Mouse (Mus musculus) hindbrain, embryonic 11.5 days (tissue): ENCODE data around the gene Tmtc4. TPM values are rescaled to one million over a fixed set of nuclear protein-coding genes. Genes with fewer than 3 reads are reported as not detected.

Source experiments
- ATAC-seq: fragments of 200-750 bp; cut with Nextera tagmentation; 2 replicates; pipeline ENCODE4 v1.8.0; 2017; ENCODE audit warnings: mild to moderate bottlenecking, moderate TSS enrichment, moderate library complexity; ENCODE audit not compliant: low FRiP score
- DNase-seq: peaks from one replicate; pipeline ENCODE4 v3.0.0-alpha.2; 2015; ENCODE audit warnings: low spot score
- H3K27ac ChIP-seq: fragments of 300-500 bp; sonication (generic); 2 replicates; pipeline ENCODE4 v1.5.1; 2014; ENCODE audit warnings: mild to moderate bottlenecking, low read depth, low read length
- H3K27me3 ChIP-seq: fragments of 300-500 bp; sonication (generic); 2 replicates; pipeline ENCODE4 v1.6.1; 2014; ENCODE audit warnings: mild to moderate bottlenecking, low read length, moderate library complexity, mixed read lengths; ENCODE audit not compliant: control insufficient read depth, insufficient read depth
- H3K36me3 ChIP-seq: fragments of 300-500 bp; sonication (generic); 2 replicates; pipeline ENCODE4 v1.6.1; 2014; ENCODE audit warnings: mild to moderate bottlenecking, low read length, moderate library complexity, mixed read lengths; ENCODE audit not compliant: control insufficient read depth, insufficient read depth
- H3K4me1 ChIP-seq: fragments of 300-500 bp; sonication (generic); replicated peaks from 2 replicates; pipeline ENCODE4 v1.6.1; 2014; ENCODE audit warnings: low read length, mixed read lengths; ENCODE audit not compliant: control insufficient read depth, insufficient read depth
- H3K4me2 ChIP-seq: fragments of 300-500 bp; sonication (generic); replicated peaks from 2 replicates; pipeline ENCODE4 v1.6.1; 2014; ENCODE audit warnings: mild to moderate bottlenecking, low read depth, low read length
- H3K4me3 ChIP-seq: fragments of 300-500 bp; sonication (generic); 2 replicates; pipeline ENCODE4 v1.5.1; 2014; ENCODE audit warnings: low read depth, low read length
- H3K9ac ChIP-seq: fragments of 300-500 bp; sonication (generic); 2 replicates; pipeline ENCODE4 v1.6.1; 2014; ENCODE audit warnings: low read depth, low read length
- H3K9me3 ChIP-seq: fragments of 300-500 bp; sonication (generic); 2 replicates; pipeline ENCODE4 v1.6.1; 2016; ENCODE audit warnings: low read length; ENCODE audit not compliant: control insufficient read depth
- WGBS: fragments of 180-500 bp; shearing (Covaris S2); extraction: QIAGEN DNeasy Blood & Tissue Kit; methylation state at CpG from one replicate; pipeline ENCODE4 v1.1.7; 2014; 5-methylcytosine and 5-hydroxymethylcytosine counted together
- polyA plus RNA-seq: library from polyadenylated mRNA; unstranded; fragments of >200 nt; fragmentation: Nextera tagmentation; extraction: Ambion mirVana; gene quantifications from 2 replicates; pipeline ENCODE4 v1.2.1, GENCODE M21; 2014

Tmtc4 gene
- polyA plus RNA-seq, 1 experiment from 2014 or later = 40.0 TPM

DNA sequence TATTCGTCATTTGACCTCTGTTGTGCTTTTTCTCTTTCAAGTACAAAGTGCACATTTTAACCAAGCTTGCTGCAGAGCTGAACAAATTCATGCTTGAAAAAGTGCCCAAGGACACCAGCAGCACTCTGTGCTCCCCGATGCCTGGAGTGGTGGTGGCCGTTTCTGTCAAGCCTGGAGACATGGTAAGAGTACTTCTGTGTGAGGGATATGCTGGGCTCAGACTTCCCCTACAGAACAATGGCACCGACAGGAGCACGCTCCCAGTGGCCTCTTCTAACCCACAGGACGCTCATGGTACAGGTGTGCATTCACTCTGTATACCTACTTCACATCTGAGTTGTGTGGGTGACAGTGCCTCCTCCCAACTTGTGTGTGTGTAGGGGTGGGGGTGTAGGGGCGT is 107.1 kb downstream of the Tmtc4 start:
- Histone ChIP-seq H3K4me1 (peaks cover 5% of the 10 kb centered on the region; the same call in 1 of the 2 replicates), H3K9ac (no peak overlapping the region), H3K36me3 (no peaks in the 10 kb centered on the region), H3K27ac (no peak overlapping the region), H3K4me3 (no peak overlapping the region), H3K9me3 (no peaks in the 10 kb centered on the region), H3K4me2 (no peak overlapping the region), H3K27me3 (no peaks in the 10 kb centered on the region)
- WGBS = 64% methylated on average over 7 of the region's 7 CpGs
- DNase-seq (no peak), ATAC-seq (no peak)

DNA sequence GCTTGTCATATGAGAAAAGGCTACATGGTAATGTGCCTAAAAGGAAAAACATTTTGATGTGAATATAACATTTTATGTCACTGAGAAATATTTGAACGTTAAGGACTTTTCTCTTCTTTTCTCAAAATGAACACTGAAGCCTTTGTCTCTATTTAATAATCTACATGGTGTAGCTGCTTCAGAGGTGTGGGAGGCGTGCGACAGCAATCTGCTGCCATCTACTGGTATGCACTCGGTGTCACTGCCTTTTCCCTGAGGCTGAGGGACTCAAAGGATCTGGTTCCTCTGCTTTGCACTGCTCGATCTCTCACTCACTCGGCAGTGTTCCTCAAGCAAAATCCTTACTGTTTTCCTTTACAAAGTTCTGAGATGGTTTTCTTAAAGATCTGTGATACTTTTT is 107.7 kb downstream of the Tmtc4 start:
- 4% methylated on average over 6 of the region's 6 CpGs for WGBS
- H3K9ac ChIP-seq = no peak overlapping the region
- H3K4me1 ChIP-seq = 0 out of 2 replicates have a peak, but pooled peaks cover 2% of the 10 kb centered on the region
- H3K9me3 ChIP-seq = no peaks in the 10 kb centered on the region
- no peaks in the 10 kb centered on the region for H3K36me3 ChIP-seq
- DNase-seq (peak; percentile 84), ATAC-seq (peak; percentile 92)
- H3K4me2 ChIP-seq = no peak overlapping the region
- H3K4me3 ChIP-seq = no peak overlapping the region
- no peaks in the 10 kb centered on the region for H3K27me3 ChIP-seq
- no peak overlapping the region for H3K27ac ChIP-seq

GRCm38 (mm10) chr14:122875636-122876035 is 108.2 kb downstream of the Tmtc4 start:
- H3K27me3 ChIP-seq = no peaks in the 10 kb centered on the region
- no peak overlapping the region for H3K4me3 ChIP-seq
- H3K4me1 ChIP-seq = 0 out of 2 replicates have a peak, but pooled peaks cover 2% of the 10 kb centered on the region
- ATAC-seq (0 out of 2 replicates have a peak, but pooled peaks have one; percentile 25), DNase-seq (peak; percentile 13)
- H3K27ac ChIP-seq = no peak overlapping the region
- no peak overlapping the region for H3K4me2 ChIP-seq
- no peak overlapping the region for H3K9ac ChIP-seq
- 37% methylated on average over 6 of the region's 6 CpGs for WGBS
- H3K9me3 ChIP-seq = no peaks in the 10 kb centered on the region
- no peaks in the 10 kb centered on the region for H3K36me3 ChIP-seq

- Histone ChIP-seq H3K4me3 (no peak overlapping the region), H3K4me1 (0 out of 2 replicates have a peak, but pooled peaks cover 2% of the 10 kb centered on the region), H3K4me2 (no peak overlapping the region), H3K9me3 (no peaks in the 10 kb centered on the region), H3K27me3 (no peaks in the 10 kb centered on the region), H3K27ac (no peak overlapping the region), H3K36me3 (no peaks in the 10 kb centered on the region), H3K9ac (no peak overlapping the region)
- 66% methylated on average over 8 of the region's 8 CpGs for WGBS
- DNase-seq (no peak), ATAC-seq (no peak)
These were observed 108.8 kb downstream of the Tmtc4 start for GRCm38 (mm10) chr14:122875056-122875455.

GRCm38 (mm10) chr14:122872612-122873011 is 111.2 kb downstream of the Tmtc4 start:
- ATAC-seq (no peak), DNase-seq (no peak)
- no peaks in the 10 kb centered on the region for H3K27me3 ChIP-seq
- H3K9ac ChIP-seq = no peak overlapping the region
- H3K9me3 ChIP-seq = no peaks in the 10 kb centered on the region
- 0 out of 2 replicates have a peak, but pooled peaks cover 2% of the 10 kb centered on the region for H3K4me1 ChIP-seq
- no peak overlapping the region for H3K4me3 ChIP-seq
- H3K36me3 ChIP-seq = no peaks in the 10 kb centered on the region
- WGBS = 80% methylated on average over 6 of the region's 6 CpGs
- H3K4me2 ChIP-seq = no peak overlapping the region
- H3K27ac ChIP-seq = no peak overlapping the region

DNA sequence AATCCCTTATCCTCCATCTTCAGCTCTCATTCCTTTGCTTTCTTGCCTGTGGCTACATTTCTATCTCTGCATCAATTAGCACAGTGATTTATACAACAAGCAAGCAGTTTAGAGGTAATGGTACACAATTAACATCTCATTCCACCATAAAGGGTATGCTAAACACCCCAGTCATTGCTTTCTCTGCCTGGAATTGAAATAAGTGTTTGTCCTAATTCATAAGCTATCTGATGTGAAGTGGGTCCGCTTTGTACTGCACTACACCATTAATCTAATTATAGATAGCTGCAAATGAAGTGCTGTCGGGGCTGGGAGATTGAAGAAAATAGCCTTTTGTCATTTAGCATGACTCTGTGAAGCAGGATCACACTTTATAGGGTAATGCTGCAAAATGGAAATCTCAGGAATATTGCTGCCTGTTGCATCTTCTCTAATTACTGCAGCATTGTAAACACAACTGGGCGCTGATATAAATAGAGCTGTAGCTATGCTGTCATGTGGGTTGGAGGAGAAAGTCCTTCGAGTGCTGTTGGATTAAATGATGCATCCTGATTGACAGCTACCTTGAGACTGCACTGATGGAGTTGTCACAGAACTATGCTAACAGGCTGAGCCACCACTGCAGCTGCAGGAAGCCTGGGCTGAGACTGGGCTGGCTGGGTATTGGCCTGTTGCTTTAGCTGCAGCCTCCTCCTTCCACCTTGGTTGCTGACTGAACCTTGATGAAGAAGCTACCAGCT is 111.8 kb downstream of the Tmtc4 start:
- Histone ChIP-seq H3K4me2 (no peak overlapping the region), H3K9ac (no peak overlapping the region), H3K9me3 (no peaks in the 10 kb centered on the region), H3K27me3 (no peaks in the 10 kb centered on the region), H3K4me1 (0 out of 2 replicates have a peak, but pooled peaks cover 2% of the 10 kb centered on the region), H3K4me3 (no peak overlapping the region), H3K27ac (no peak overlapping the region), H3K36me3 (no peaks in the 10 kb centered on the region)
- DNase-seq (no peak), ATAC-seq (peak; percentile 43; the same call in 1 of the 2 replicates)
- WGBS = 65% methylated on average over 4 of the region's 4 CpGs

- no peaks in the 10 kb centered on the region for H3K9me3 ChIP-seq
- no peak for ATAC-seq
These were observed 114.0 kb downstream of the Tmtc4 start for GRCm38 (mm10) chr14:122869831-122870230.

More at GRCm38 (mm10) chr14:122869831-122870230, 114.0 kb downstream of the Tmtc4 start:
- no peak for DNase-seq
- Histone ChIP-seq H3K27ac (no peak overlapping the region), H3K4me2 (no peak overlapping the region), H3K4me3 (no peak overlapping the region), H3K4me1 (no peaks in the 10 kb centered on the region), H3K27me3 (no peaks in the 10 kb centered on the region), H3K9ac (no peak overlapping the region), H3K36me3 (no peaks in the 10 kb centered on the region)
- WGBS = 74% methylated on average over 6 of the region's 6 CpGs
